Mouse (Mus musculus): ENCODE measurements at regions not wholly inside any gene's neighbourhood (a gene's known extent, or its start where the extent isn't known, plus 50 kb on each side); places are given as distances from the start of the nearest gene placed in this dataset.
A peak's percentile ranks its signal among the peaks of the same experiment; 100 is the strongest.

DNA sequence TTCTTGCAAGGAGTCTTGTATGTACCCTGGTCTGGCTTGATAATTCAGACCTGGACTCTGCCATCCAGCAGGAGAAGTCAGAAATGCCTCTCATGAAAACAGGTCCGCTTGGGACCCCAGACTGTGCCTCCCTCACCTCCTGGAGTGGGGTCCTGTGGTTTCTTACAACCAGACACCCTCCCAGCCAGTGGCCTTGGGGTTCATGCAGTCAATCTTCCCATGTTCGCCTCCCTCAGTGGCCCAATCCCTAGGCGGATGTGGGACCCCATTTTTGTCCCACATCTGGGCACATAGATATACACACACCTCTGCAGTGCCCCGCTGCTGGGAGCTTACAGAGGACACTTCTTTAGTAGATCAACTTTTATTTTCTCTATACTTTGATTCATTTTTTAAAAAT lies 217.7 kb downstream of the Lrfn2 start:
- ATAC-seq (replicated peaks in 1 of 2; ENCODE audit: insufficient read depth in 1 of 2, low FRiP score in 2 of 2, low TSS enrichment in 1 of 2, low read depth in 1 of 2, poor library complexity in 2 of 2, severe bottlenecking in 2 of 2): no peak

DNA sequence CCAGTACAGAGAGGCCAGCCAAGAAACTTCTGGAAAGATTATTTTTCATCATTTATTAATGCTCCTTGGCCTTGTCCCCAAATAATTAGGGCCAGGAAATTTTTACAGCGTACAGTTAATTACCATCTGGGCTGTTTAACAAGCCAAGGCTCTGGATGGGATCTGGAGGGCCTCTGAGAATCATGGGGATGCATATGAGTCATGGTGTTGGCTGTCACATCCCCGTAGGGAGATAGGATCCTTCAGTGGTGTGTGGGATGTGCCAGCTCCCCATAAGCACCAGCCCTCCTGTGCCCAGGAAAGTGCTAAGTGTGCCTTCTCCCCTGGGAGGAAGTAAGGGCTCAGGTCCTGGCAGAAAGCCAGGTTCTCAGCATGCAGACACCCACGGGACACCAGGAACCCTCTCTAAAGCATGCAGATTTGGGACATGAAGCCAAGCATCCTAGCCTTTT lies 218.8 kb downstream of the Lrfn2 start:
- no peak for ATAC-seq (replicated peaks in 1 of 2; ENCODE audit: insufficient read depth in 1 of 2, low FRiP score in 2 of 2, low TSS enrichment in 1 of 2, low read depth in 1 of 2, poor library complexity in 2 of 2, severe bottlenecking in 2 of 2)

GRCm38 (mm10) chr17:49153994-49154393 lies 221.8 kb downstream of the Lrfn2 start:
- ATAC-seq (replicated peaks in 1 of 2; ENCODE audit: insufficient read depth in 1 of 2, low FRiP score in 2 of 2, low TSS enrichment in 1 of 2, low read depth in 1 of 2, poor library complexity in 2 of 2, severe bottlenecking in 2 of 2): no peak

- ATAC-seq (replicated peaks in 1 of 2; ENCODE audit: insufficient read depth in 1 of 2, low FRiP score in 2 of 2, low TSS enrichment in 1 of 2, low read depth in 1 of 2, poor library complexity in 2 of 2, severe bottlenecking in 2 of 2): no peak
Measured at GRCm38 (mm10) chr17:49155001-49155515, 222.9 kb downstream of the Lrfn2 start.

DNA sequence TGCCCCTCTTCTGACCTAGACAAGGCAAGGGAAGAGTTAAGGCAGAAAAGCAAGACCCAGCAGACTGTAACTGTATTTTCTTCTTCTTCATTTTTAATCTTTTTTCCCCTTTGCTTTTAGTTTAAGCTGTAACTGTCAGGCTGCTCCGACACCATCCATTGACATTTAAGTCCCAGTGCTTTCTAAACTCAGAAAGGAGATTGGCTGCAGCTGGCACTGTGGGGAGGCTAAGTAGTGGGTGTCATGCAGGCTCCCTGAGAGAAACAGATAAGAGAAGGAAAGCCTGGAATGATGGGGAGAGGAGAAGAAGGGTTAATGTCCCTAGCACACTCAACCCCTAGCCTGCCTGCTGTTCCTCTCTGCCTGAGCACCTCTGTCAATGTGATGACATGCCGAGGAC lies 225.4 kb downstream of the Lrfn2 start:
- ATAC-seq (replicated peaks in 1 of 2; ENCODE audit: insufficient read depth in 1 of 2, low FRiP score in 2 of 2, low TSS enrichment in 1 of 2, low read depth in 1 of 2, poor library complexity in 2 of 2, severe bottlenecking in 2 of 2): no peak

GRCm38 (mm10) chr17:49171252-49172047 lies 239.3 kb downstream of the Lrfn2 start:
- peak; percentile 63 to 76 for ATAC-seq (replicated peaks in 1 of 2; ENCODE audit: insufficient read depth in 1 of 2, low FRiP score in 2 of 2, low TSS enrichment in 1 of 2, low read depth in 1 of 2, poor library complexity in 2 of 2, severe bottlenecking in 2 of 2)

DNA sequence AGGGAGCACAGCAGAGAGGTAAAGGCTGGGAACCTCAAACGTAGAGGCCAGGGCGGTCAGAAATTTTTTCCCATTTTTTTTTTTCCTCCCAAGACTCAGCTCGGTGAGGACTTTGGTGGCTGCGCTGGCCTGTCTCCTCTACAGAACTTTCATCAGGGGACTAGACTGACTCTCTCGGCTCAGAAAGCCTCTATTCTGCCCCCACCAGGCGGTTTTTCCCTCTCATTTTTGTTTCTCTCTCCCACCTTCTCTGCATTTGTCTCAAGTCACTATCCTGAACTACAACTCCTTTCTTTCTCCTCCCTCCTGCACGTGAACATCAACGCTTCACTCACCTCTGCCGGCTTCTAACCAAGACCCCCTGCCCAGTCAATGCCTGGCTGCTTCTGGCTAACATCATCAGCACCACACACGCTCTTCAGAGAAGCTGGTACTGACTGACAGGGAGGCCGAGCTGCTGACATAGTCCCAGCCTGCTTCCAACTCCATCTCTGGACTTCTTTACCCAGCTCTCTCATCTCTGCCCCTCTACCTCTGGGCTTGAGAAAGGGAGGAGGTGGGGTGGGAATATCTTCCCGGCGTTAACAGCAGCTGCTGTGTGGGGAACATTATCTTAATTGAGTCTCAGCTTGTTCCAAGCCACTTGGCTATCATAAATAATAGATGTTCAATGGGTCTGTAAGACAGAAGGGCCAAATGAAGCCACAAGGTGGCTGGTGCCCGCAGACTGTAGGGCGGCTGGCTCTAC lies 240.0 kb downstream of the Lrfn2 start:
- peak in 1 of 2 experiments; percentile 0; a peak in 1 of 4 replicates for ATAC-seq (replicated peaks in 1 of 2; ENCODE audit: insufficient read depth in 1 of 2, low FRiP score in 2 of 2, low TSS enrichment in 1 of 2, low read depth in 1 of 2, poor library complexity in 2 of 2, severe bottlenecking in 2 of 2)

DNA sequence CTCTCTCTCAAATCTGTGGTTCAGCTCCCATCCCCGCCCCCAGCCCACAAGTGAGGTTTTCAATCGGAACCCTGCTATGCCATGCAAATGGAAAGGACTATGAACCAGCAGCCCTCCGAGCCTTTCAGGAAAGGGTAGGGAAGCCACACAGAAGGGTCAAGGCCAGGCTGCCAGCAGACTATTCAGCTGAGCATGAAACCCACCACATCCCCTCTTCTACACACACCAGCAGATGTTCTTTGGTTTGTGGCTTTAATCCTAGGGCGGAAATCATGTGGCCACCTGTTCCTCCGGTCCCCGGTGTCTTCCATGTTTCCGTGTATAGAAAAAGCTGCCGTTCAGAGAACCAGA lies 240.6 kb downstream of the Lrfn2 start:
- peak; percentile 65 to 75 for ATAC-seq (replicated peaks in 1 of 2; ENCODE audit: insufficient read depth in 1 of 2, low FRiP score in 2 of 2, low TSS enrichment in 1 of 2, low read depth in 1 of 2, poor library complexity in 2 of 2, severe bottlenecking in 2 of 2)

DNA sequence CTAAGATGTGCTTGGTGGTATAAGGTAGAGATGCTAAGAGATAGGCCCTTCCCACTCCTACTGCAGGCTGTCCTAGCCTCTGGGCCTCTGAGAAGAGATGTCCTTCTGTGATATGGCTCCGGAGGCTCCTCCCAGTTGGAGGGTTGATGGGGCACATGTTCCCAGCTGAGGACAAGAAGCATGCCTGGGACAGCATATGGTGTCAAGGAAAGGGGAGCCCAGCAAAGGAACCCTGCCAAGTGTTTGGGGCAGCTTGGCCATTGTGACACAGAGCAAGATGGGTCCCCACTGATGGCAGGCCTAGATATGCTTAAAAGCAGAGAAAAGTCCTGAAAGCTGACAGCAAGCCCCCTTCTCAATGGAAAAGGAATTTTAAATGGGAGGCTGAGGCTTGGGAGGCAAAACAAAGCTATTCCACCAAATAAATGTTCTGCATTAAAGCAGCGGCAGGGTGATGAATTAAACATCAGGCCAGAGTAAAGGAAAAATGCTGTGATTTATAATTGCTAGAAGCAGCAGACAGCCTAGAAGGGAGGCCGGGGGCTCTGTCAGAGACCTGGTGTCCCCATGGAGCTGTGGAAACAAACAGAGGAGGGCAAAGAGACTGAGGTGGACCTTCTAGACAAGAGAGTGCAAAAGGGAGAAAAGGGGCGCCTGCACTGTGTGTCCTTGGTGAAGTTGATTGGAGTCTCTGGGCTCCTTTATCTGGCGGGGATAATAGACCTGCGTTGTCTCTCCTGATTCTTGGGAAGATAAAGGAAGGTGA lies 246.0 kb downstream of the Lrfn2 start:
- no peak for ATAC-seq (replicated peaks in 1 of 2; ENCODE audit: insufficient read depth in 1 of 2, low FRiP score in 2 of 2, low TSS enrichment in 1 of 2, low read depth in 1 of 2, poor library complexity in 2 of 2, severe bottlenecking in 2 of 2)

- peak; percentile 42 to 66; a peak in 3 of 4 replicates for ATAC-seq (replicated peaks in 1 of 2; ENCODE audit: insufficient read depth in 1 of 2, low FRiP score in 2 of 2, low TSS enrichment in 1 of 2, low read depth in 1 of 2, poor library complexity in 2 of 2, severe bottlenecking in 2 of 2)
Measured at GRCm38 (mm10) chr17:49182485-49182884, 245.7 kb upstream of the Mocs1 start.

DNA sequence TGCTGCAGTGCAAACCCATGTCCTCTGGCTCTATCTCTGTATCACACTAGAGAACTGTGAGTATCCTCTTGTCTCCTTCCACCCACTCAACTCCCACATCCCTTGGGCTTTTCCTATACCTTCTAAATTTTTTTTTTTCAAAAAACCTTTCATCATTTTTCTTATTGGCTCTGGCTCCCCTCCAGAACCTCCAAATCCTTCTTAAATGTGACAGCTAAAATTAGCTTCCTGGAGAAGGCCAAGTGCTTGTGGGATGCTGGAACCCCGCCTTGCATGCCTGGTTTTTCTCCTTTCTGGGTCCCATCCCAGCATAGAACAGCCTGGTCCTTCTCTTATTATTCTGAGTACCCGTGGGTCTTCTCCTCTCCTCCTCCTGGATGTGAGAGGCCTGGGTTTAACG lies 244.2 kb upstream of the Mocs1 start:
- ATAC-seq (replicated peaks in 1 of 2; ENCODE audit: insufficient read depth in 1 of 2, low FRiP score in 2 of 2, low TSS enrichment in 1 of 2, low read depth in 1 of 2, poor library complexity in 2 of 2, severe bottlenecking in 2 of 2): no peak

- no peak for ATAC-seq (replicated peaks in 1 of 2; ENCODE audit: insufficient read depth in 1 of 2, low FRiP score in 2 of 2, low TSS enrichment in 1 of 2, low read depth in 1 of 2, poor library complexity in 2 of 2, severe bottlenecking in 2 of 2)
Measured at GRCm38 (mm10) chr17:49185052-49185612, 243.0 kb upstream of the Mocs1 start.

DNA sequence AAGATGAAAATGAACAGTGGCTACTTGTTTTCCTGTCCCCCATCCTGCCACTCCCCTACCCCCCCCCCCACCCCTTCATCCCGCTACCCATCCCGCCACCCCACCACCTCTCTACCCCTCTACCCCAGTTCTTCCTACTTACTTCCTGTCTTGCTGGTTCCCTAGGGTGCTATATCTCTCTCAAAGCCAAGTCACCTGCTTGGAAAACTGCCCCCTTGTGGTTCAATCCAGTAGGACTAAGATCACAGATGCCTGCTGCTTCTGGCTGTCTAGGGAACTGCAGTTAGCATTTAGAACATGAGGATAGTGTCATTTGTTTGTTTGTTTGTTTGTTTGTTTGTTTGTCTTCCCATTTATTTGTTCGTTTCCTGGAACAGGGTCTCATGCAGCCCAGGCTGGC lies 238.4 kb upstream of the Mocs1 start:
- ATAC-seq (replicated peaks in 1 of 2; ENCODE audit: insufficient read depth in 1 of 2, low FRiP score in 2 of 2, low TSS enrichment in 1 of 2, low read depth in 1 of 2, poor library complexity in 2 of 2, severe bottlenecking in 2 of 2): peak in 1 of 2 experiments; percentile 49; a peak in 2 of 4 replicates

DNA sequence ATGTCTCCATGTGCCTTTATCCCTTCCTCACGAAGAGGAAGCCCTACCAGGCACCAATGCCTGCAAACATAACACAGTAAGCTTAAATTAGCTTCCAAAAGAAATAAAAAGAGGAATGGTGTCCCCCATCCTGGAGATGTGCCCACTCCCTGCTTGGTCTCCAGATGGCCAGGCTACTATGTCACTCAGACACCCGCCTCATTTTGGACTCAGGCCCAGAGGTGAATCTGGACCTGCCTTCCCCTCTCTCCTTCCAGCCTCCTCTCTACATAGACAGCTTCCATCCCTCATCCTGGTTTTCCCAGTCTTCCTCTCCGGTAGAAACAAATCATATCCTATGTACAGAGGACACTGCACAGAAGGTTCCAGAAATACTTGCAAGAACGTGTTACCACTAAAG lies 237.8 kb upstream of the Mocs1 start:
- ATAC-seq (replicated peaks in 1 of 2; ENCODE audit: insufficient read depth in 1 of 2, low FRiP score in 2 of 2, low TSS enrichment in 1 of 2, low read depth in 1 of 2, poor library complexity in 2 of 2, severe bottlenecking in 2 of 2): no peak

GRCm38 (mm10) chr17:49196046-49196684 lies 232.0 kb upstream of the Mocs1 start:
- no peak for ATAC-seq (replicated peaks in 1 of 2; ENCODE audit: insufficient read depth in 1 of 2, low FRiP score in 2 of 2, low TSS enrichment in 1 of 2, low read depth in 1 of 2, poor library complexity in 2 of 2, severe bottlenecking in 2 of 2)

DNA sequence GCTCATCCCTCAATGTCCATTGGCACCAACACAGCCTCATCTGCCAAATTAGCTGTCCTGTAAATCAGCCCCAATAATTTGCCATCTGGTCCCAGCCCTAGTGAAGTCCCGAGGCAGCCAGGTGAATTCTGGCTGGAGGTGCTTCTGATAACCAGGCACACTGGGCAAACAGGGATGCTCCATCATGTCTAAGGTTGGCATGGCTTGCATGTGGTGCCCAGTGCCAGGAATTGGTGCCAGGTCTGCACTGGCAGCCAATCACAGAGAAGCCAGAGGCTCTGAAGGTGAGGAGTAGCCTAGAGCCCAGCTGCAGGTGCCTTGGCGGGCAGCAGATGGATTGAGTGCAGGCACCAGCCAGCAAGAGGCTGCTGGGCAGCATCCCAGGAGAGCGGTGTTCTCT lies 226.7 kb upstream of the Mocs1 start:
- no peak for ATAC-seq (replicated peaks in 1 of 2; ENCODE audit: insufficient read depth in 1 of 2, low FRiP score in 2 of 2, low TSS enrichment in 1 of 2, low read depth in 1 of 2, poor library complexity in 2 of 2, severe bottlenecking in 2 of 2)

DNA sequence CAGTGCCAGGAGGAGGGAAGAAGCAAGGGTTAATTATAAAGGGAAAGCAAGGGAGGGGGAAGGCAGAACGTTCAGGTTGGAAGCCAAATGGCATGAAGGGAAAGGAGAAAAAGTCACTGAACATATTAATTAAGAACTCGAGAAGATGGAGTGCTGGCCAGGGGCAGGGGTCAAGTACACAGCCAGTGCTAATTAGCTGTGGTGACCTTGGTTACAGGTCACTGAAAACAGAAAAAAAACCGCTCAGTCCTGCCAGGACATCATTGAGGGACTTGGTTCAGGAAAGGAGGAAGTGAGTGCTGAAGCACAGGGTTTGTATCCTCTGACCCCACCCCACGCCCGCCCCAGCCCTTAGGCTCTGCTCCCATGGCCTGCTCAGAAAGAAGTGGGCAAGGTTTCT lies 223.1 kb upstream of the Mocs1 start:
- ATAC-seq (replicated peaks in 1 of 2; ENCODE audit: insufficient read depth in 1 of 2, low FRiP score in 2 of 2, low TSS enrichment in 1 of 2, low read depth in 1 of 2, poor library complexity in 2 of 2, severe bottlenecking in 2 of 2): no peak
